Comparison of ENCODE assay signal across 8 mouse cellular contexts in genomic region chr4:148805811-148806747, GRCm38 (mm10). TPM values are rescaled to one million over a fixed set of nuclear protein-coding genes. Genes with fewer than 3 reads are reported as not detected.
A peak's percentile ranks its signal among the peaks of the same experiment; 100 is the strongest.
DNase-seq lines count a peak whose midpoint lies in the region; ATAC-seq lines count a peak whose summit lies in the region.

No protein-coding gene starts in this region.

- H3K9me3 ChIP-seq in megakaryocyte, embryonic 14.5 days = no peaks in the 10 kb centered on the region
- H3K9me3 ChIP-seq in intestine, embryonic 15.5 days = no peaks in the 10 kb centered on the region

- H3K9ac ChIP-seq in intestine, embryonic 15.5 days = peak overlapping the region; percentile 62

- H3K36me3 ChIP-seq in megakaryocyte, embryonic 14.5 days (replicated peaks; ENCODE audit: low read length) = no peaks in the 10 kb centered on the region
- H3K36me3 ChIP-seq in intestine, embryonic 15.5 days = no peaks in the 10 kb centered on the region

- H3K27ac ChIP-seq in intestine, embryonic 15.5 days = peak overlapping the region; percentile 17; the same call in 1 of the 2 replicates

- peaks cover 90% of the 10 kb centered on the region for H3K27me3 ChIP-seq in megakaryocyte, embryonic 14.5 days (replicated peaks)
- peaks cover 31% of the 10 kb centered on the region for H3K27me3 ChIP-seq in intestine, embryonic 15.5 days (replicated peaks)

- H3K4me3 ChIP-seq in megakaryocyte, embryonic 14.5 days (replicated peaks) = peak overlapping the region; percentile 69
- peak overlapping the region; percentile 72 for H3K4me3 ChIP-seq in intestine, embryonic 15.5 days (replicated peaks)

- peaks cover 26% of the 10 kb centered on the region for H3K4me1 ChIP-seq in megakaryocyte, embryonic 14.5 days
- H3K4me1 ChIP-seq in intestine, embryonic 15.5 days (replicated peaks) = peaks cover 34% of the 10 kb centered on the region

- peak overlapping the region; percentile 99 for H3K4me2 ChIP-seq in intestine, embryonic 15.5 days (replicated peaks)

- no peak for ATAC-seq in megakaryocyte, adult 5-6 weeks (ENCODE audit: poor library complexity, severe bottlenecking)
- ATAC-seq in intestine, embryonic 15.5 days = no peak

- peak; percentile 59 for DNase-seq in gastrocnemius, adult 18-20 months (ENCODE audit: low spot score)
- peak; percentile 33 for DNase-seq in lung, postnatal 14 days
- DNase-seq in frontal cortex, adult 2 months (ENCODE audit: extremely low spot score in 1 of 2, low spot score in 1 of 2) = no peak
- no peak for DNase-seq in B cell, adult 2 months
- DNase-seq in layer of hippocampus, adult 11-12 months (ENCODE audit: low spot score) = no peak

- WGBS in intestine, embryonic 15.5 days = under 1% methylated on average over 61 of the region's 64 CpGs

RNA-seq across cellular contexts. Expression of gene Casz1, which starts 1.9 kb away (rescaled TPM):
- 0.54 and 0.61 TPM in 2 replicates for polyA plus RNA-seq in megakaryocyte, embryonic 14.5 days (2012; ENCODE audit: insufficient read depth, low replicate concordance)
- total RNA-seq in megakaryocyte, adult 5-6 weeks (2015) = 3.0 and 3.3 TPM in 2 replicates
- 1.7 and 2.5 TPM in 2 replicates for total RNA-seq in megakaryocyte, adult 5-6 weeks (2017)
- total RNA-seq in gastrocnemius, adult 18-20 months (2021) = 10 to 100 TPM; 37.9 to 44.4 TPM
- 4.4 and 6.0 TPM in 2 replicates for polyA plus RNA-seq in intestine, embryonic 15.5 days (2015; fragmentation: Nextera tagmentation; extraction: Ambion mirVana)
- polyA plus RNA-seq in frontal cortex, adult 2 months (2012; rRNA removed) = 0.78 and 0.82 TPM in 2 replicates

Comparison
In these comparisons a context has a peak if more than half of its experiments do, and no peak if none do; other contexts are left out.
1. DNase-seq: peak in gastrocnemius, adult 18-20 months (single experiment) and lung, postnatal 14 days (single experiment); none in frontal cortex, adult 2 months (0 of 2), B cell, adult 2 months (0 of 2) and layer of hippocampus, adult 11-12 months (single experiment).